Mouse (Mus musculus): ENCODE results near the gene Zc3h14.

Gene Zc3h14

GRCm38 (mm10) chr12:98741011-98741501 lies 5.7 kb upstream of the Zc3h14 start:
- DNase-seq: no peak

- DNase-seq: no peak
Measured at GRCm38 (mm10) chr12:98745626-98746025, 1.1 kb upstream of the Zc3h14 start.

- DNase-seq: peak in 1 of 2 experiments; percentile 32
Measured at GRCm38 (mm10) chr12:98746131-98746530, 633 bp upstream of the Zc3h14 start.

GRCm38 (mm10) chr12:98747380-98747753 lies 603 bp downstream of the Zc3h14 start:
- DNase-seq: no peak

- DNase-seq: no peak
Measured at GRCm38 (mm10) chr12:98757636-98758035, 10.9 kb downstream of the Zc3h14 start.

GRCm38 (mm10) chr12:98759700-98760099 lies 12.9 kb downstream of the Zc3h14 start:
- DNase-seq: no peak

GRCm38 (mm10) chr12:98766241-98766640 lies 19.5 kb downstream of the Zc3h14 start:
- DNase-seq: no peak

- no peak for DNase-seq
Measured at GRCm38 (mm10) chr12:98777509-98777908, 30.7 kb downstream of the Zc3h14 start.

- peak; percentile 15 to 31 for DNase-seq
Measured at GRCm38 (mm10) chr12:98779148-98779547, 32.4 kb downstream of the Zc3h14 start.

GRCm38 (mm10) chr12:98784251-98784650 lies 37.5 kb downstream of the Zc3h14 start:
- DNase-seq: no peak

- no peak for DNase-seq
Measured at GRCm38 (mm10) chr12:98795731-98796318, 49.1 kb downstream of the Zc3h14 start.

- no peak for DNase-seq
Measured at GRCm38 (mm10) chr12:98800334-98800733, 53.6 kb downstream of the Zc3h14 start.

- no peak for DNase-seq
Measured at GRCm38 (mm10) chr12:98802245-98802644, 55.5 kb downstream of the Zc3h14 start.

- DNase-seq: peak in 1 of 2 experiments; percentile 15
Measured at GRCm38 (mm10) chr12:98804078-98804748, 57.4 kb downstream of the Zc3h14 start.

- no peak for DNase-seq
Measured at GRCm38 (mm10) chr12:98820781-98821180, 74.0 kb downstream of the Zc3h14 start.

- no peak for DNase-seq
Measured at GRCm38 (mm10) chr12:98831122-98831521, 84.4 kb downstream of the Zc3h14 start.

GRCm38 (mm10) chr12:98832929-98833598 lies 86.3 kb downstream of the Zc3h14 start:
- no peak for DNase-seq

- no peak for DNase-seq
Measured at GRCm38 (mm10) chr12:98833901-98834300, 87.1 kb downstream of the Zc3h14 start.

GRCm38 (mm10) chr12:98834879-98835278 lies 88.1 kb downstream of the Zc3h14 start:
- DNase-seq: no peak

GRCm38 (mm10) chr12:98835466-98835865 lies 88.7 kb downstream of the Zc3h14 start:
- no peak for DNase-seq

Measured in cerebellum, postnatal 36 days (tissue).